Mouse (Mus musculus) A20 (cell line): Measurements from ENCODE around the gene Fgfbp1.

Experiments
- DNase-seq: peaks from one replicate; pipeline ENCODE4 v3.0.0-alpha.2; 2011; ENCODE audit warnings: low read depth, low spot score

Gene Fgfbp1

GRCm38 (mm10) chr5:43981620-43982019, at the start of gene Fgfbp1:
Gene Fgfbp1, minus strand, starts transcription at chr5:43981779.
- DNase-seq = no peak

GRCm38 (mm10) chr5:43998295-43998989, 16.9 kb upstream of the Fgfbp1 start:
- DNase-seq = no peak

- DNase-seq = no peak
Measured at GRCm38 (mm10) chr5:43997626-43998025, 16.0 kb upstream of the Fgfbp1 start.

GRCm38 (mm10) chr5:43996162-43996561, 14.6 kb upstream of the Fgfbp1 start:
- DNase-seq = no peak

GRCm38 (mm10) chr5:43994981-43995380, 13.4 kb upstream of the Fgfbp1 start:
- DNase-seq = peak; percentile 24

- DNase-seq = peak; percentile 69
Measured at GRCm38 (mm10) chr5:43990316-43990715, 8.7 kb upstream of the Fgfbp1 start.

GRCm38 (mm10) chr5:43989017-43989416, 7.4 kb upstream of the Fgfbp1 start:
- DNase-seq = no peak

GRCm38 (mm10) chr5:43986212-43986611, 4.6 kb upstream of the Fgfbp1 start:
- no peak for DNase-seq

- no peak for DNase-seq
Measured at GRCm38 (mm10) chr5:43982896-43983295, 1.3 kb upstream of the Fgfbp1 start.

- DNase-seq = no peak
Measured at GRCm38 (mm10) chr5:43980397-43980796, 1.2 kb downstream of the Fgfbp1 start.

- DNase-seq = no peak
Measured at GRCm38 (mm10) chr5:43976821-43977561, 4.6 kb downstream of the Fgfbp1 start.

- no peak for DNase-seq
Measured at GRCm38 (mm10) chr5:43974166-43974565, 7.4 kb downstream of the Fgfbp1 start.

- DNase-seq = no peak
Measured at GRCm38 (mm10) chr5:43971156-43971555, 10.4 kb downstream of the Fgfbp1 start.

- no peak for DNase-seq
Measured at GRCm38 (mm10) chr5:43970532-43970931, 11.0 kb downstream of the Fgfbp1 start.

GRCm38 (mm10) chr5:43968634-43969033, 12.9 kb downstream of the Fgfbp1 start:
- DNase-seq = no peak

GRCm38 (mm10) chr5:43961056-43961455, 20.5 kb downstream of the Fgfbp1 start:
- DNase-seq = no peak

GRCm38 (mm10) chr5:43959884-43960440, 21.6 kb downstream of the Fgfbp1 start:
- DNase-seq = no peak

GRCm38 (mm10) chr5:43953241-43953640, 28.3 kb downstream of the Fgfbp1 start:
- DNase-seq = no peak

GRCm38 (mm10) chr5:43948748-43949275, 32.8 kb downstream of the Fgfbp1 start:
- DNase-seq = no peak

- peak; percentile 97 for DNase-seq
Measured at GRCm38 (mm10) chr5:43948111-43948743, 33.4 kb downstream of the Fgfbp1 start.

- DNase-seq = peak; percentile 86
Measured at GRCm38 (mm10) chr5:43947330-43947977, 34.1 kb downstream of the Fgfbp1 start.
